Mouse (Mus musculus) forebrain, postnatal 0 days (tissue): ENCODE data around the gene Tulp1. TPM values are rescaled to one million over a fixed set of nuclear protein-coding genes. Genes with fewer than 3 reads are reported as not detected.
"Not testable (repeated sequence)": the region's sequence is repeated elsewhere in the genome, so short reads cannot be mapped to it uniquely, and the experiment has no call there.

Experiments
- ATAC-seq: fragments of 200-750 bp; cut with Nextera tagmentation; 2 replicates; pipeline ENCODE4 v1.8.0; 2017; ENCODE audit warnings: mild to moderate bottlenecking, moderate library complexity
- DNase-seq: peaks from one replicate; pipeline ENCODE4 v3.0.0-alpha.2; 2015
- H3K27ac ChIP-seq: fragments of 300-500 bp; sonication (generic); 2 replicates; pipeline ENCODE4 v1.5.1; 2014; ENCODE audit warnings: low read depth, mild to moderate bottlenecking, antibody characterized with exemption, low read length, moderate library complexity, mixed read lengths
- H3K27me3 ChIP-seq: fragments of 300-500 bp; sonication (generic); 2 replicates; pipeline ENCODE4 v1.6.1; 2014; ENCODE audit warnings: mild to moderate bottlenecking, low read length, mixed read lengths; ENCODE audit not compliant: insufficient read depth
- H3K36me3 ChIP-seq: fragments of 300-500 bp; sonication (generic); 2 replicates; pipeline ENCODE4 v1.6.1; 2014; ENCODE audit warnings: mild to moderate bottlenecking, moderate library complexity; ENCODE audit not compliant: insufficient read depth
- H3K4me1 ChIP-seq: fragments of 300-500 bp; sonication (generic); 2 replicates; pipeline ENCODE4 v1.6.1; 2014; ENCODE audit warnings: antibody characterized with exemption; ENCODE audit not compliant: insufficient read depth
- H3K4me2 ChIP-seq: fragments of 300-500 bp; sonication (generic); 2 replicates; pipeline ENCODE4 v1.6.1; 2014; ENCODE audit warnings: low read depth, mild to moderate bottlenecking, moderate library complexity
- H3K4me3 ChIP-seq: fragments of 300-500 bp; sonication (generic); 2 replicates; pipeline ENCODE4 v1.5.1; 2014; ENCODE audit warnings: low read depth, low read length, mixed read lengths
- H3K9ac ChIP-seq: fragments of 300-500 bp; sonication (generic); 2 replicates; pipeline ENCODE4 v1.6.1; 2014; ENCODE audit warnings: mild to moderate bottlenecking
- H3K9me3 ChIP-seq: fragments of 300-500 bp; sonication (generic); 2 replicates; pipeline ENCODE4 v1.6.1; 2016; ENCODE audit warnings: low read length
- CTCF ChIP-seq: sonication (generic); IDR thresholded peaks from 2 replicates; pipeline ENCODE4 v1.5.1; 2016; ENCODE audit warnings: antibody characterized with exemption, control low read depth, low read depth
- WGBS: fragments of 180-500 bp; shearing (Covaris S2); extraction: QIAGEN DNeasy Blood & Tissue Kit; methylation state at CpG from one replicate; pipeline ENCODE4 v1.1.7; 2014; 5-methylcytosine and 5-hydroxymethylcytosine counted together
- polyA plus RNA-seq: library from polyadenylated mRNA; unstranded; fragments of >200 nt; fragmentation: Nextera tagmentation; extraction: Ambion mirVana; gene quantifications from 2 replicates; pipeline ENCODE4 v1.2.1, GENCODE M21; 2015
- total RNA-seq: library from RNA; depleted of rRNA; stranded (reverse); fragments of >200 nt; gene quantifications from 2 replicates; pipeline ENCODE4 v1.2.3, GENCODE M21; 2014

The Tulp1 gene
- total and polyA plus RNA-seq, 2 experiments from 2014 or later: 1.5 to 1.8 TPM

DNA sequence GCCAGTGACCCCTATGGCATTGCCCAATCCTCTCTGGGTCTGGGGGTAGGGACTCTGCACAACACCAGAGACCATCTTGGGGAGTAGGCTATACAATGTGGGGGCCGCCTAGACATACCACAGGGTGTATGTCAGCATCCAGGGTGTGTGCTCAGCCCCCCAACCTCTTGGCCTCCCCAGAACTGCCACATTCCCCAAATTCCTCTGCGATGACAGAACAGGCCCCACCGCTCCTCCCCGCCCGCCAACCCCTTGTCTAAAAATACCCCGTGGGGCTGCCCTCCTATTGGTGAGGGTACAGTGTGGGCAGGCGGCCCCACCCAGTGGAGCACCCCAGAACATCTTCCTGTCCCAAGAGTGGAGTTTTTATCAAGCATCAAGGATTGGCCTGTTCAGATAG lies 24.4 kb downstream of the Tulp1 start:
- no peaks in the 10 kb centered on the region for H3K9me3 ChIP-seq
- H3K4me3 ChIP-seq: no peak overlapping the region
- no peak for TF ChIP-seq CTCF
- no peaks in the 10 kb centered on the region for H3K27me3 ChIP-seq
- DNase-seq (no peak), ATAC-seq (peak; percentile 3; the same call in 1 of the 2 replicates)
- H3K9ac ChIP-seq: 0 out of 2 replicates have a peak overlapping the region, but pooled peaks have one; percentile 39
- 75% methylated on average over 7 of the region's 7 CpGs for WGBS
- 0 out of 2 replicates have a peak overlapping the region, but pooled peaks have one; percentile 46 for H3K4me2 ChIP-seq
- H3K36me3 ChIP-seq: no peaks in the 10 kb centered on the region
- H3K4me1 ChIP-seq: 0 out of 2 replicates have a peak, but pooled peaks cover 4% of the 10 kb centered on the region
- no peak overlapping the region for H3K27ac ChIP-seq

DNA sequence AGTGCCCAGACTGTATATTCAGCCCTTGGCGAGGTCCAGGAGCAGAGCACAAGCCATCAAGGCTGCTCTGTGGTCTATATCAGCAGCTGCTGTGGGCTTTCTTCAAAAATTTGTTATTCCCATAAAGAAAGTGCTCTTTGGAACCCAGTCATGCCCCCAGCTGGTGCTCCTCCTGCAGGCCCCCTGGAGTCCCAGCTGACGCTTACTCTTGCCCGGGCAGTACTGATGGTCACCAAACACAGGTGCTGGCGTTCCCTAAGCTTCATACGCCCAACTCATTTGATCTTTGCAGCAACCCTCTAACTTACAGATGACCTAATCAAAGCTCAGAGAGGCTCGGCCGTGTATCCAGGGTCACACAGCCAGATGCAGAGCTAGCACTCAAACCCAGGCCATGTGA lies 27.5 kb downstream of the Tulp1 start:
- Histone ChIP-seq H3K4me1 (0 out of 2 replicates have a peak, but pooled peaks cover 4% of the 10 kb centered on the region), H3K27me3 (no peaks in the 10 kb centered on the region), H3K9ac (no peak overlapping the region), H3K4me2 (no peak overlapping the region), H3K4me3 (no peak overlapping the region), H3K27ac (no peak overlapping the region), H3K9me3 (no peaks in the 10 kb centered on the region), H3K36me3 (no peaks in the 10 kb centered on the region)
- WGBS: 90% methylated on average over 7 of the region's 7 CpGs
- TF ChIP-seq CTCF: no peak
- DNase-seq (no peak), ATAC-seq (no peak)

DNA sequence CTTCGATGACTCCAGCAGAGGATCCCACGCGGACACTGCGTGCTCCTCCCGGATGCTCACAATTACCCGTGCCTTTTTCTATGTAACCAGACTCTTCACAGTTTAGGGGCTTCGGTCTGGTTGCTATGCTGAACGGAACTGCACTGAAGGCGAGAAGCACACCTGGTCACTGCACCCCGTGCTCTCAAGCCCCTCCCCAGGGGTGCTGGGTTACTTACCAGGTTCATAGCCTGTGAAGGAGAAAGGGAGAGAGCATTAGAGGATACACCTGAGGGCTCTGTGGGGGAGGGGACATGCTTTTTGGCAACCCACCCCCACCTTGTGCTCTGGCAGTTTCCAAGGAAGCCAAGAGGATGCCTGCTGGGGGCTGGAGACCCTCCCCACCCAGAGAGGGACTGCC lies 29.8 kb downstream of the Tulp1 start:
- H3K4me2 ChIP-seq: no peak overlapping the region
- 74% methylated on average over 10 of the region's 10 CpGs for WGBS
- H3K36me3 ChIP-seq: peaks cover 10% of the 10 kb centered on the region
- ATAC-seq (no peak), DNase-seq (no peak)
- TF ChIP-seq CTCF: no peak
- H3K27ac ChIP-seq: no peak overlapping the region
- H3K4me3 ChIP-seq: no peak overlapping the region
- no peak overlapping the region for H3K9ac ChIP-seq
- no peaks in the 10 kb centered on the region for H3K27me3 ChIP-seq
- no peaks in the 10 kb centered on the region for H3K4me1 ChIP-seq
- H3K9me3 ChIP-seq: no peaks in the 10 kb centered on the region

DNA sequence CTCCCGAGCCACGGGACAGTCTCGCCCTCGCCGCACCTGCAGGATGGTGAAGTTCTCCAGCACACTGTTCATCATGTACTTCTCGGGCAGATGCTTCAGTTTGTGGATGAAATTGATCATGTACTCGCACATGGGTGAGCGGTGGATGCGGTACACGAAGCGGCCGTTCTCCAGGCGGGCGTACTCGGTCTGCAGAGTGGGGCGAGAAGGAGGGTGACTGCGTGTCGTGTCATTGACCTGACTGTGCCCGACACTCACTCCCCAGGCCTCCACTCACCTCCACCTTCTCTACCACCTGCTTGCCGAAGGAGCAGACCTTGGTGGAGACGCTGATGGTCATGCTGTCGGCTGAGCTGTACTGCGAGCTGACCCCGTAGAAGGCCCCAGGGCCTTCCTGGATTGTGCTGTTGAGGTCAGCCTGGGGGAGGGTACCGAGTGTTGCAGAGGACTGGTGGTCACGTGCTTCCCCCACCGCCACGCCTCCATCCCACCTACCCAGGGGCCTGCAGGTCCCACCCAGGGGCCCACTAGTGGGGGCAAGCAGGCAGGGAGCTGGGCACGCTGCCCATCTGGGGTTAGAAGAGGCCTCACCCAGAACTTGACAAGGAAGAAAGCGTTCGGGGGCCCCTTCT lies 32.0 kb downstream of the Tulp1 start:
- H3K4me2 ChIP-seq: no peak overlapping the region
- DNase-seq (no peak), ATAC-seq (no peak)
- no peaks in the 10 kb centered on the region for H3K9me3 ChIP-seq
- 63% methylated on average over 31 of the region's 31 CpGs for WGBS
- peaks cover 18% of the 10 kb centered on the region for H3K36me3 ChIP-seq
- no peak for TF ChIP-seq CTCF
- H3K27me3 ChIP-seq: no peaks in the 10 kb centered on the region
- H3K4me3 ChIP-seq: no peak overlapping the region
- H3K27ac ChIP-seq: no peak overlapping the region
- H3K4me1 ChIP-seq: peaks cover 9% of the 10 kb centered on the region
- H3K9ac ChIP-seq: no peak overlapping the region

DNA sequence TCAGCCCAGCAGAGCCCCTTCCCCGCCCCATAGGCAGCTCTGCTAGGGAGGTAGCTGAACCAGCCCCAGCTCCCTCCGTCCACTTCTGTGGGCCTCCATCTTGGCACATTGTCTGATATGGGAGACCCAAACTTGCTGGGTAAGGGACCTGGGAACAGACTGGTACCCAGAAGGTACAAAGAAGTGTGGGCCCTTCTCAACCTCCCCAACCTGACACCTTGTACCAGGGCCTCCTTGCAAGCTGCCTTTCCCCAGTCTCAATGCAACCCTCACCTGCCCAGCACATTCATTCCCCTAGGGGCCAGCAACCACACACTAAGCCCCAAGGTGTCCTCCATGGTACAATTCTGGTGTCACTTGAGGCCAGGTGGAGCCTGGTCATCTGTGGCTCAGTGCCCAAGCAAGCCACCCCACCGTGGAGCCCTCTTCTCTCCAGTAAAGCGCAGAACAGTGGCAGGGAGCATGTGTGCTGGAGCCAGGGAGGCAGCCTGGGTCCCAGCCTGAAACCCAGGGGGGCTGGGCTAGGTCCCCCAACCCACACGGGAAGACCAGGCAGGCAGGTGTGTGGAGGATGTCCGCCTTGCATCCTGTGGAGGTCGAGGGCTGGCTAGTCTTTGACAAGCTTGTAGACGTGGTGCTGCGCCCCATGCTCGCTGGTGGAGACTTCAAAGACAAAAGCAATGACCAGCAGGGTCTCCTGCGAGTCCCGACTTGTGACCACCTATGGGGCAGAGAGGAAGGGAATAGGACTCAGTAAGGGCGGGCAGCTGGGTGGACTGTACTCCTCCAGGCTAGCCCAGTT lies 32.7 kb downstream of the Tulp1 start:
- no peaks in the 10 kb centered on the region for H3K9me3 ChIP-seq
- no peak for DNase-seq
- WGBS: 53% methylated on average over 13 of the region's 13 CpGs
- ATAC-seq: no peak
- H3K27me3 ChIP-seq: no peaks in the 10 kb centered on the region
- H3K27ac ChIP-seq: no peak overlapping the region
- no peak overlapping the region for H3K4me2 ChIP-seq
- no peak overlapping the region for H3K4me3 ChIP-seq
- no peak overlapping the region for H3K9ac ChIP-seq
- H3K36me3 ChIP-seq: peaks cover 18% of the 10 kb centered on the region
- TF ChIP-seq CTCF: no peak
- peaks cover 14% of the 10 kb centered on the region for H3K4me1 ChIP-seq

DNA sequence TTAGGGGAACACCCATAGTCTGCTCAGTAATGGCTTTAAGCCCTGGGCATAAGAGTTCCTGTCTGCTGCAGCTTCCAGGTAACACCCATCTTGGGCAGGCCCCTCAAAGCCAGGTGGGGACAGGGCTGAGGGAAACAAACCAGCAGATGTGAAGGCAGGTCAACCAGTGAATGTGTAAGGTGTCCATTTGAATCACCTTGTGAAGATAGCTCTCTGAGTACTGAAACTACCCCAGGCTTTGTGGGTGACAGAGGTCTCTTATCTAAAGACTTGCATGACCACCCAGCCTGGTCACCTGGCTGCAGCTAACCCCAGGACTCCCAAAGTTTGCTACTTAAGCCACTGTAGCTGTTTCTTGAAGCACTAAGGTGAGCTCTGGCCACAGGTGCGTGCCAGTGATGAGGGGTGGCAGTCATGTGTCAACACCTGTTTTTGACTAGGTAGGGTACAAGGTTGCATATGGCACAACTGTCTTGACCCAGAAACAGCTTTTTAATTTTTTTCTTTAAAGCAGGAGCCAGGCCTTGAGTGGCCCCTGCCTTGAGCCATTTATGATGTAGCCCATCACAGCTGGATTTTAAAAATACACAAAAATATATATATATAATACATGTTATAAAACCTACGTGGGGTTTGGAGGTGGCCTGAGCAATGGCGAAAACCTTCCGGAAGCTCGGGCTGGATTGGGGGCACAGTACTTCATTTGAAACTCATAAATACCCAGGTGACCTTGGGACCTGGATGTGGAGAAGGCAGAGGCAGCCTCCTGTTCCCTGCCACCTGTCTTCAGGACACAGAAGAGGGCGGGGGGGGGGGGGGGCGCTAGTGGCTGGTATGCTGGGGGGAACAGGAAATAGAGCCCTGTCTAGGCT lies 33.5 kb downstream of the Tulp1 start:
- Histone ChIP-seq H3K4me1 (peaks cover 14% of the 10 kb centered on the region), H3K4me3 (no peak overlapping the region), H3K9ac (no peak overlapping the region), H3K27me3 (no peaks in the 10 kb centered on the region), H3K9me3 (no peaks in the 10 kb centered on the region), H3K36me3 (peaks cover 18% of the 10 kb centered on the region), H3K4me2 (no peak overlapping the region), H3K27ac (no peak overlapping the region)
- no peak for DNase-seq
- WGBS: 38% methylated on average over 6 of the region's 7 CpGs
- no peak for ATAC-seq
- no peak for TF ChIP-seq CTCF

DNA sequence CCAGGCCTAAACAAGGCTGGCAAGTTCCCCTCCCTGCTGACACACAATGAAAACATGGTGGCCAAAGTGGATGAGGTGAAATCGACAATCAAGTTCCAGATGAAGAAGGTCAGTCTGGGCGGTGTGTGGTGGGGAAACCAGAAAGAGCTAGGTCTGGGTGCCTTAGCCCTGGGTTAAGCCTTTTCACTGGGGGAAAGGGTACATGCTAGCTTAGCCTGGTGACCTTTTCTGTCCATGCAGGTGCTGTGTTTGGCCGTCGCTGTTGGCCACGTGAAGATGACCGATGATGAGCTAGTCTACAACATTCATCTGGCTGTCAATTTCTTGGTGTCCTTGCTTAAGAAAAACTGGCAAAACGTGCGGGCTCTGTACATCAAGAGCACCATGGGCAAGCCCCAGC lies 34.4 kb downstream of the Tulp1 start:
- peaks cover 14% of the 10 kb centered on the region for H3K4me1 ChIP-seq
- WGBS: 57% methylated on average over 6 of the region's 8 CpGs
- H3K27ac ChIP-seq, ATAC-seq, DNase-seq, H3K4me2 ChIP-seq, H3K27me3 ChIP-seq, H3K9ac ChIP-seq, H3K4me3 ChIP-seq, H3K9me3 ChIP-seq: not testable (repeated sequence)
- peaks cover 18% of the 10 kb centered on the region for H3K36me3 ChIP-seq
